Mouse (Mus musculus) liver, embryonic 15.5 days (tissue): ENCODE measurements at regions not wholly inside any gene's neighbourhood (a gene's known extent, or its start where the extent isn't known, plus 50 kb on each side); places are given as distances from the start of the nearest gene placed in this dataset.

Source experiments
- ATAC-seq: fragments of 200-750 bp; cut with Nextera tagmentation; 2 replicates; pipeline ENCODE4 v1.8.0; 2017; ENCODE audit warnings: moderate number of reproducible peaks, mild to moderate bottlenecking, moderate library complexity; ENCODE audit not compliant: insufficient read depth
- H3K27ac ChIP-seq: fragments of 300-500 bp; sonication (generic); replicated peaks from 2 replicates; pipeline ENCODE4 v1.5.1; 2015; ENCODE audit warnings: mild to moderate bottlenecking, inconsistent platforms
- H3K27me3 ChIP-seq: fragments of 300-500 bp; sonication (generic); 2 replicates; pipeline ENCODE4 v1.6.1; 2015; ENCODE audit warnings: mild to moderate bottlenecking, inconsistent platforms
- H3K36me3 ChIP-seq: fragments of 300-500 bp; sonication (generic); replicated peaks from 2 replicates; pipeline ENCODE4 v1.6.1; 2015; ENCODE audit warnings: moderate library complexity, mild to moderate bottlenecking, inconsistent platforms
- H3K4me1 ChIP-seq: fragments of 300-500 bp; sonication (generic); replicated peaks from 2 replicates; pipeline ENCODE4 v1.6.1; 2015; ENCODE audit warnings: inconsistent platforms
- H3K4me2 ChIP-seq: fragments of 300-500 bp; sonication (generic); 2 replicates; pipeline ENCODE4 v1.6.1; 2015; ENCODE audit warnings: moderate library complexity, mild to moderate bottlenecking, inconsistent platforms
- H3K4me3 ChIP-seq: fragments of 300-500 bp; sonication (generic); replicated peaks from 2 replicates; pipeline ENCODE4 v1.5.1; 2015; ENCODE audit warnings: mild to moderate bottlenecking, inconsistent platforms
- H3K9ac ChIP-seq: fragments of 300-500 bp; sonication (generic); 2 replicates; pipeline ENCODE4 v1.6.1; 2015; ENCODE audit warnings: moderate library complexity, mild to moderate bottlenecking, inconsistent platforms
- H3K9me3 ChIP-seq: fragments of 300-500 bp; sonication (generic); replicated peaks from 2 replicates; pipeline ENCODE4 v1.6.1; 2016; ENCODE audit warnings: inconsistent platforms
- WGBS: fragments of 180-500 bp; shearing (Covaris S2); methylation state at CpG from one replicate; pipeline ENCODE4 v1.1.7; 2015; ENCODE audit warnings: mixed read lengths; ENCODE audit not compliant: insufficient replicate concordance; 5-methylcytosine and 5-hydroxymethylcytosine counted together

DNA sequence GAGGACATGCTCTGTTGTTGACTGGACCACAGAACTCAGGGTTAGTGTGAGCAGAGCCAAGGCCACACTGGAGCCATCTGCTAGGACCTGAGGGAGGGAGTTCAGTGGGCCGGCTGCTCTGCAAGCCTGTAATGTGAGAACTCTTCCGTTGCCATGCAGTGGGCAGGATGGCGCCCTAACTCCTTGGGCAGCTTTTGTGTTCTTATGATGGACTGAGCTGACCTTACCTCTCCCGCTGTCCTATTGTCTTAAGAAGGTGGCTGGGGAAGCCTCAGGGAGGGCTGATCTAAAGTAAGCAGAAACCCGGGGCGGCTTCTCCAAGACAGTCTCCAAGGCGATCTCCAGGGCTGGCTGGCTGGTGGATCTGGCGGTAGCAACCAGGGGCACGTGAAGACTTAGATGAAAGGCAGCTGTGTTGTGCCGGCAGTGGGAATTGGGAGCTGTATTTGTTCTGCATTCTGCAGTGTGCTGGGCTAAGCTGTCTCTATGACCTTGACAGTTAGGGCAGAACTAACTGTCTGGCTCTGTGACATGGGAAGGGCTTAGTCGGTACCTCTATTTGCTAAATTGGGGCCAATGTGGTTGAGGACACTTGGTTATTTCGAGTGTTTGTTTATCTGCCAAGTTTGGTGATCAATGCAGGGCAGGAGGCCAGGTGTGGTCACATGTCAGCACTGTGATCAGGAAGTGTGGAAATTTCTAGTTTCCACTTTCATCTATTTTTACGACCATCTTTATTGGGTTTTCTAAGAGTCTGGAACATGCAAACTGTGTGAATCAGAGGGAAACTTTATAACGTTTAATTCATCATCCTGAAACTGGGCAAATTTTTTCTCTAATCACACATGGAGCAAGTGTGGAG, 843.1 kb upstream of the Car8 start:
- Histone ChIP-seq H3K4me3 (no peak overlapping the region), H3K27ac (no peak overlapping the region), H3K36me3 (no peaks in the 10 kb centered on the region), H3K4me1 (0 out of 2 replicates have a peak, but pooled peaks cover 3% of the 10 kb centered on the region), H3K9me3 (no peaks in the 10 kb centered on the region), H3K27me3 (no peaks in the 10 kb centered on the region), H3K9ac (no peak overlapping the region), H3K4me2 (no peak overlapping the region)
- peak; percentile 74 for ATAC-seq
- 56% methylated on average over 14 of the region's 14 CpGs for WGBS

DNA sequence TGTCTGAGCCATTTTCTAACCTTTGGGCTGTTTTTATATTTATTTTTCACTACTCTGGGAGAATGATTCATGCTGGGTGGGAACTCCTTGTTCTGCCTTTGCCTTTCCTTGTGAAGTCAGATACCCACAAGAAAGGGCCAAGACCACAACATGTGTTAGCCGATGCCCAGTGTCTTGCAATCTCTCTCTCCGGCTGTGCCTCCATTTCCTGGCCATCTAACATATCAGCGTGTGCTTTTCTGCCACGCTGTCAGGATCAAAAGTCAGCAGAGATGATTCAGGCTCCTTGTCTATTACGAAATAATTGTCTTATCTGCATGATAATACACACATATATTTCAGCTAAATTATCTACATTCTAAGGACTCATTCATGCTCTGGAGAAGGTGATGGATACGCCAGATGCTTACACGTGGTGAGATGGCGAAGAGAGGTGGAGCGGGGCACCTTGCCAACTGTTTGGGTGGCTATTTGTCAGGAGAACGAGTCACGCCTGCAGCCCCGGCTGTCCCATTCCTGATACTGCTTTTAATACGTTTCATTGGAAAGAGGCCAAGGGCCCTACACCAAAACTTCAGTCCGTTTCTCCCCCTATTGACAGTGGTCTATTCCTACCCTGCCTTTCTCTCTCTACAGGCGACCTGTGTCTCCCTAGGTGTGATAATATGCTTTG, 842.1 kb upstream of the Car8 start:
- Histone ChIP-seq H3K4me3 (no peak overlapping the region), H3K9ac (no peak overlapping the region), H3K36me3 (no peaks in the 10 kb centered on the region), H3K4me2 (no peak overlapping the region), H3K4me1 (0 out of 2 replicates have a peak, but pooled peaks cover 3% of the 10 kb centered on the region), H3K9me3 (no peaks in the 10 kb centered on the region), H3K27ac (no peak overlapping the region), H3K27me3 (no peaks in the 10 kb centered on the region)
- WGBS: 25% methylated on average over 15 of the region's 15 CpGs
- ATAC-seq: no peak

DNA sequence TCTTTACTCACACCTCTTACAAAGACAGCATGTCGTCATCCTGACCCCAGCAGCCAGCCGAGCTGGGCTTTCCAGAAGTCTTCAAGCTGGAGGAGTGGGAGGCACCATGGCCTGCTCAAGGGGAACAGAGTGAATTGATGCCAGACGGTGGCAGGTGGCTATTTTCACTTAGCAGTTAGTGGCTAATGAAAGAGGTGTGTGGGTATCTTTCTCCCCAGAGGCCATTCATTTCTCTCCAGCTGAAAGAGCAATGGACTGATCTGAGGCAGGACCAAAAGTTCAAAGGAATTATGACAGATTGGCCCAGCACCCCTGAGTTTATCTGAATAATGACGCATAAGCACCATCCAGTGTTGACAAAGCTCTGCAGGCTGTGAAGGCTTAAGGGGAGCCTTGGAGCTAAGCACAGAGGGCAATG, 841.0 kb upstream of the Car8 start:
- no peak for ATAC-seq
- Histone ChIP-seq H3K4me2 (no peak overlapping the region), H3K4me3 (no peak overlapping the region), H3K9me3 (no peaks in the 10 kb centered on the region), H3K27ac (no peak overlapping the region), H3K36me3 (no peaks in the 10 kb centered on the region), H3K9ac (no peak overlapping the region), H3K4me1 (0 out of 2 replicates have a peak, but pooled peaks cover 6% of the 10 kb centered on the region), H3K27me3 (no peaks in the 10 kb centered on the region)
- WGBS: 44% methylated on average over 4 of the region's 4 CpGs

DNA sequence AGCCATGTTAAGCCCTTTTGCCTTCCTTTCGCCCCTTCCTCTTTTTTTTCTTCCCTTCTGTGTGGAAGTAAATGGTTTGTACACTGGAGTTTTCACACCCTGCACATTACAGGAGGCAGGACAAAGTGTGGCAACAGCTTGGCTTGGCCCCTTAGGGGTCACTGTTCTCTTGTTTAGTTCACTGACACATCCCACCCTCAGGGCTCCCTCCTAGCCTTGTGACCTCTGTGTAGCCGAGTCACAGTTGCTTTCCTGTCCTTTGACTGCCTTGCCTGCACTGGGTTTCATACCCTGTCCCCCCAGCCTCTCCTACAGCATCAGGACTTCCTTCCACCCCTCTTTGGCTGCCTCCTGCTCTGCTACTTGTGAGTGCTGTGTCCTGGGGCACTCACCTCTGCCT, 835.6 kb upstream of the Car8 start:
- WGBS: 32% methylated on average over 2 of the region's 2 CpGs
- 0 out of 2 replicates have a peak, but pooled peaks cover 3% of the 10 kb centered on the region for H3K4me1 ChIP-seq
- no peak for ATAC-seq
- no peak overlapping the region for H3K27ac ChIP-seq
- H3K9ac ChIP-seq: no peak overlapping the region
- H3K36me3 ChIP-seq: no peaks in the 10 kb centered on the region
- no peak overlapping the region for H3K4me2 ChIP-seq
- H3K27me3 ChIP-seq: no peaks in the 10 kb centered on the region
- H3K4me3 ChIP-seq: no peak overlapping the region
- H3K9me3 ChIP-seq: no peaks in the 10 kb centered on the region

DNA sequence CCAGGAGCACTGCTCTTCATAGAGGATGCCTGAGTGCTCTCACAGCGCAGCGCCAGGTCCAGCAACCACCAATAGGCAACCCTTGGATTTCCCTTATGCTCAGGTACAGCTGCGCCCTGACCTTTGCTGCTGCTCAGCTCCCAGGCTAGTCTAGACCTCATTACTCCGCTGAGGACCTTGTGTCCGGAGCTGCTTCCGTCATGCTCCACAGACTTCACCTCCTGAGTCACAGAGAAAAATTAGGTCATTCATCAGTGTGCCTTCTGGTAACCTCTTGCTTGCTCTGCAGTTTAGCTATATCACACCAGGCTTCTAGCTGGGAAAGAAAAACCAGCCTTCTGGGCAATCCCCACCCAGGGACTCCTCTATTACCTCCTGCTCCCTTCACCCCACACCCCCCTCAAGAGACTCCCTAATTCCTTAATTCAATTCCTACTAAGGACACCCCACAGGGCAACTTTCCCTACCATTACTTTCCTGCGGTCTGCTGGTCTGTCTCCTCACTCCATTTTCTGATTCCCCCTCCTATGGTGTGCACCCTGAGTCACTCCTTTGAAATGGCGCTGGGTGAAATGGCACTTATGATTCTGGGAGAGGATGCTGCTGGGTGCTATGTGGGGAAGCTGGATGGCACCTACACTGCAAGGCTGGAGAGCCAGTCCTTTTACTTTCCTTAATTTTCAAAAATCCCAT, 835.0 kb upstream of the Car8 start:
- ATAC-seq: no peak
- Histone ChIP-seq H3K27ac (no peak overlapping the region), H3K4me1 (0 out of 2 replicates have a peak, but pooled peaks cover 3% of the 10 kb centered on the region), H3K9ac (no peak overlapping the region), H3K9me3 (no peaks in the 10 kb centered on the region), H3K36me3 (no peaks in the 10 kb centered on the region), H3K4me3 (no peak overlapping the region), H3K4me2 (no peak overlapping the region), H3K27me3 (no peaks in the 10 kb centered on the region)
- 67% methylated on average over 8 of the region's 8 CpGs for WGBS

GRCm38 (mm10) chr4:9072321-9072720, 833.5 kb upstream of the Car8 start:
- no peak overlapping the region for H3K4me2 ChIP-seq
- no peaks in the 10 kb centered on the region for H3K27me3 ChIP-seq
- H3K4me3 ChIP-seq: no peak overlapping the region
- ATAC-seq: no peak
- no peaks in the 10 kb centered on the region for H3K9me3 ChIP-seq
- no peak overlapping the region for H3K9ac ChIP-seq
- no peak overlapping the region for H3K27ac ChIP-seq
- H3K4me1 ChIP-seq: 0 out of 2 replicates have a peak, but pooled peaks cover 3% of the 10 kb centered on the region
- H3K36me3 ChIP-seq: no peaks in the 10 kb centered on the region
- WGBS: 41% methylated on average over 5 of the region's 5 CpGs

- no peak overlapping the region for H3K4me2 ChIP-seq
- no peaks in the 10 kb centered on the region for H3K36me3 ChIP-seq
- H3K27me3 ChIP-seq: no peaks in the 10 kb centered on the region
- H3K9me3 ChIP-seq: no peaks in the 10 kb centered on the region
- no peak for ATAC-seq
- H3K4me1 ChIP-seq: no peaks in the 10 kb centered on the region
- no peak overlapping the region for H3K27ac ChIP-seq
- H3K4me3 ChIP-seq: no peak overlapping the region
- 38% methylated on average over 2 of the region's 2 CpGs for WGBS
- no peak overlapping the region for H3K9ac ChIP-seq
These were observed 829.0 kb upstream of the Car8 start for GRCm38 (mm10) chr4:9067874-9068273.

DNA sequence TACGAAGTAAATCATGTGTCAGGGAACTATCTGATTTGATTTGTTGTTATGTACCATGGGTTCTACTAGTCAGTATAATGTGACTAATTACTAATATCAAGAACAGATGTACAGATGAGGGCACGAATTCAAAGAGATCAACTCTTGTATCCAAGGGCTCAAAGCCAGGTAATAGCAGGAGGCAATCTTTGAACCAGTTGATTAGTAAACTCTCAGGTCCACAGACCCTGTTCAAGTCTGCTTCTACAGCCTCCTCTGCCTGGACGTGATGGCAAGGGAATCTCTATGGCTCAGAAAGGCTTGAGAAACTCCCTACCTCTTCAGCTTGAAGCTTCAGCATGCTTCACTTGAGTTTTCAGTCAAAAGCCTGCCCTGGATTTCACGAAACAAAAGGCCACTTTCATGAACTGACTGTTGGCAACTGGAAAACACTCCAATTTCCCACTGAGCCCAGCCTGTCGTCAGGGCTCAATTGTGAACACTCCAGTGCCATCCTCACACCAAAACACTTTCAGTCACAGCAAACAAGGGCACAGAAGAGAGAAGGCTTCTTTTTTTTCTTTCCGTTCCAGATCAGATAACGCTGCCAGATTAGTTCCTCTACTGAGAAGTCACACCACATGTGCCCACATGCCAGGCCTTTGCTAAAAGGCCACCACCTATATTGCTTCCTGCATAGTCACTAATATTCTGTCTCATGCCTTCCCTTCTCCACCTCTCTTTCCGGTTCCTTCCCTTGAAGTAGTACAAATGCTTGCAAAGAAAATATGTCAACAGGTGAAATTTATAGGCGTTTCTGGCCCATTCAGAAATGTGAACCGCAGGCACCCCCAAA, 827.4 kb upstream of the Car8 start:
- H3K4me3 ChIP-seq: no peak overlapping the region
- ATAC-seq: no peak
- H3K4me1 ChIP-seq: no peaks in the 10 kb centered on the region
- no peaks in the 10 kb centered on the region for H3K9me3 ChIP-seq
- no peak overlapping the region for H3K27ac ChIP-seq
- no peaks in the 10 kb centered on the region for H3K27me3 ChIP-seq
- 35% methylated on average over 10 of the region's 10 CpGs for WGBS
- no peaks in the 10 kb centered on the region for H3K36me3 ChIP-seq
- H3K9ac ChIP-seq: no peak overlapping the region
- H3K4me2 ChIP-seq: no peak overlapping the region

DNA sequence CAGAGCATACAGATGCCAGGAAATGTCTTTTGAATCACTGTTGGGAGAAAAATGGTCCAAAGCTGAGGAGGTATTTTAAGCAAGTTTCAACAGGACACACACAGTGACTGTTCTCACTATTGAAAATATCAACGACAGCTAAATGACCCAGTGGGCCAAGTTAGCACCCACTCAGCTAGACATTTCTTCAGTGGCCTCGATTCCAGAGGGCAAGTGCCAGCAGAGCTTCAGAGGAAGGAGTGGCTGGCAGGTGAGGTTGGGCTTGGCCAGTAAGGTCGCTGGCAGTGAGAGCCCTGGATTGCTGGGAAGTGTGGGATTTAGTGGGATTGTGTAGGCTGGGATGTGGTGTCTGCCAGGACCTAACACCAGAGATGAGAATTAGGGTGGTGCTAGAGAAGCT, 823.1 kb upstream of the Car8 start:
- Histone ChIP-seq H3K4me2 (no peak overlapping the region), H3K4me1 (no peaks in the 10 kb centered on the region), H3K27me3 (no peaks in the 10 kb centered on the region), H3K9ac (no peak overlapping the region), H3K27ac (no peak overlapping the region), H3K36me3 (no peaks in the 10 kb centered on the region), H3K4me3 (no peak overlapping the region), H3K9me3 (no peaks in the 10 kb centered on the region)
- WGBS: 40% methylated on average over 3 of the region's 3 CpGs
- no peak for ATAC-seq

DNA sequence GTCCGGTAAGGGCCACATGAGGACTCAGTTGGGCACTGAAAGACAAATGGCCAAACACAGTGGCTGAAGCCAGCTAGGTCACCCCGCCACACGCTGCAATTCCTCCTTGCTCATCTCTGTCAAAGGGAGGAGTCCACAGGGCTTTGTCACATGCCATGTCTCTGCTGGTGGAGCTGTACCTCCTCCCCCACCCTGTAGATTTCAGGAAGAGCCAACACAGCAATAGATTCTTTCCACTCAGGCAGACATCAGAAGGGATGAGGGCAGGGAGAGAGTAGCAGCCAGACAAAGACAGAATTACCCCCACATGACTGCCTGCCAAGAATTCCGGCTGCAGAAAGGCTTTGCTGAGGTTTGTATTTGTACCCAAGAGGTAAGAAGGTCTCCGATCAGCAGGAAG, 821.4 kb upstream of the Car8 start:
- H3K27ac ChIP-seq: no peak overlapping the region
- no peaks in the 10 kb centered on the region for H3K9me3 ChIP-seq
- 54% methylated on average over 5 of the region's 5 CpGs for WGBS
- no peaks in the 10 kb centered on the region for H3K36me3 ChIP-seq
- ATAC-seq: no peak
- no peak overlapping the region for H3K4me3 ChIP-seq
- H3K4me2 ChIP-seq: no peak overlapping the region
- H3K4me1 ChIP-seq: no peaks in the 10 kb centered on the region
- no peaks in the 10 kb centered on the region for H3K27me3 ChIP-seq
- H3K9ac ChIP-seq: no peak overlapping the region
